Mouse (Mus musculus): ENCODE data around the gene Olfml2b. TPM values are rescaled to one million over a fixed set of nuclear protein-coding genes. Genes with fewer than 3 reads are reported as not detected.

Olfml2b gene
- polyA plus RNA-seq, 1 experiment from 2014 or later: 4.3 TPM

- H3K4me1 ChIP-seq (replicated peaks): no peaks in the 10 kb centered on the region
- 73% methylated on average over 3 of the region's 3 CpGs for WGBS
- H3K9ac ChIP-seq (replicated peaks): no peak overlapping the region
- H3K27ac ChIP-seq: no peak overlapping the region
- H3K4me2 ChIP-seq (replicated peaks): no peak overlapping the region
- no peaks in the 10 kb centered on the region for H3K9me3 ChIP-seq
- no peaks in the 10 kb centered on the region for H3K36me3 ChIP-seq
- no peak overlapping the region for H3K4me3 ChIP-seq (replicated peaks)
- H3K27me3 ChIP-seq: no peaks in the 10 kb centered on the region
- ATAC-seq: no peak
Measured at GRCm38 (mm10) chr1:170701178-170701577, 56.8 kb downstream of the Olfml2b start.

- Histone ChIP-seq H3K4me2 (replicated peaks) (no peak overlapping the region), H3K9me3 (no peaks in the 10 kb centered on the region), H3K4me1 (replicated peaks) (no peaks in the 10 kb centered on the region), H3K27me3 (no peaks in the 10 kb centered on the region), H3K4me3 (replicated peaks) (no peak overlapping the region), H3K36me3 (no peaks in the 10 kb centered on the region), H3K9ac (replicated peaks) (no peak overlapping the region), H3K27ac (no peak overlapping the region)
- ATAC-seq: no peak
- WGBS: 83% methylated on average over 8 of the region's 8 CpGs
Measured at GRCm38 (mm10) chr1:170701582-170701981, 57.2 kb downstream of the Olfml2b start.

GRCm38 (mm10) chr1:170702263-170702662, 57.9 kb downstream of the Olfml2b start:
- Histone ChIP-seq H3K36me3 (no peaks in the 10 kb centered on the region), H3K27me3 (no peaks in the 10 kb centered on the region), H3K9me3 (no peaks in the 10 kb centered on the region), H3K4me1 (replicated peaks) (no peaks in the 10 kb centered on the region), H3K27ac (no peak overlapping the region), H3K4me3 (replicated peaks) (no peak overlapping the region), H3K4me2 (replicated peaks) (no peak overlapping the region), H3K9ac (replicated peaks) (no peak overlapping the region)
- 74% methylated on average over 2 of the region's 2 CpGs for whole genome bisulfite sequencing
- no peak for ATAC-seq

- no peaks in the 10 kb centered on the region for H3K4me1 ChIP-seq (replicated peaks)
- no peak overlapping the region for H3K9ac ChIP-seq (replicated peaks)
- no peaks in the 10 kb centered on the region for H3K9me3 ChIP-seq
- H3K36me3 ChIP-seq: peaks cover 3% of the 10 kb centered on the region; the same call in 1 of the 2 replicates
- no peaks in the 10 kb centered on the region for H3K27me3 ChIP-seq
- no peak overlapping the region for H3K27ac ChIP-seq
- H3K4me2 ChIP-seq (replicated peaks): no peak overlapping the region
- WGBS: 93% methylated on average over 6 of the region's 6 CpGs
- ATAC-seq: no peak
- H3K4me3 ChIP-seq (replicated peaks): no peak overlapping the region
Measured at GRCm38 (mm10) chr1:170702958-170703357, 58.6 kb downstream of the Olfml2b start.

- 91% methylated on average over 6 of the region's 6 CpGs for WGBS
Measured at GRCm38 (mm10) chr1:170704103-170704502, 59.8 kb downstream of the Olfml2b start.

GRCm38 (mm10) chr1:170704911-170705594, 60.7 kb downstream of the Olfml2b start:
- Histone ChIP-seq H3K36me3 (peaks cover 6% of the 10 kb centered on the region; the same call in 1 of the 2 replicates), H3K4me2 (replicated peaks) (no peak overlapping the region), H3K4me1 (replicated peaks) (no peaks in the 10 kb centered on the region), H3K27me3 (no peaks in the 10 kb centered on the region), H3K4me3 (replicated peaks) (no peak overlapping the region), H3K27ac (no peak overlapping the region), H3K9me3 (no peaks in the 10 kb centered on the region), H3K9ac (replicated peaks) (no peak overlapping the region)
- ATAC-seq: no peak
- WGBS: 69% methylated on average over 4 of the region's 4 CpGs

More at GRCm38 (mm10) chr1:170704103-170704502, 59.8 kb downstream of the Olfml2b start:
- H3K4me1 ChIP-seq (replicated peaks): no peaks in the 10 kb centered on the region
- H3K27me3 ChIP-seq: no peaks in the 10 kb centered on the region
- no peak for ATAC-seq
- no peak overlapping the region for H3K4me3 ChIP-seq (replicated peaks)
- peaks cover 3% of the 10 kb centered on the region; the same call in 1 of the 2 replicates for H3K36me3 ChIP-seq
- no peaks in the 10 kb centered on the region for H3K9me3 ChIP-seq
- no peak overlapping the region for H3K9ac ChIP-seq (replicated peaks)
- no peak overlapping the region for H3K4me2 ChIP-seq (replicated peaks)
- H3K27ac ChIP-seq: no peak overlapping the region

GRCm38 (mm10) chr1:170706046-170706445, 61.7 kb downstream of the Olfml2b start:
- Histone ChIP-seq H3K4me2 (replicated peaks) (no peak overlapping the region), H3K27me3 (no peaks in the 10 kb centered on the region), H3K9me3 (no peaks in the 10 kb centered on the region), H3K36me3 (peaks cover 6% of the 10 kb centered on the region; the same call in 1 of the 2 replicates), H3K4me3 (replicated peaks) (no peak overlapping the region), H3K27ac (no peak overlapping the region), H3K4me1 (replicated peaks) (no peaks in the 10 kb centered on the region), H3K9ac (replicated peaks) (no peak overlapping the region)
- 91% methylated on average over 4 of the region's 4 CpGs for WGBS
- ATAC-seq: no peak

GRCm38 (mm10) chr1:170709034-170709433, 64.7 kb downstream of the Olfml2b start:
- Histone ChIP-seq H3K9me3 (no peaks in the 10 kb centered on the region), H3K36me3 (peaks cover 6% of the 10 kb centered on the region; the same call in 1 of the 2 replicates), H3K4me1 (replicated peaks) (no peaks in the 10 kb centered on the region), H3K27me3 (no peaks in the 10 kb centered on the region), H3K4me3 (replicated peaks) (no peak overlapping the region), H3K27ac (no peak overlapping the region), H3K9ac (replicated peaks) (no peak overlapping the region), H3K4me2 (replicated peaks) (no peak overlapping the region)
- no peak for ATAC-seq
- 77% methylated on average over 3 of the region's 3 CpGs for WGBS

GRCm38 (mm10) chr1:170709481-170709880, 65.1 kb downstream of the Olfml2b start:
- no peak for ATAC-seq
- Histone ChIP-seq H3K9me3 (no peaks in the 10 kb centered on the region), H3K4me1 (replicated peaks) (no peaks in the 10 kb centered on the region), H3K9ac (replicated peaks) (no peak overlapping the region), H3K4me3 (replicated peaks) (no peak overlapping the region), H3K36me3 (peaks cover 6% of the 10 kb centered on the region; the same call in 1 of the 2 replicates), H3K27me3 (no peaks in the 10 kb centered on the region), H3K27ac (no peak overlapping the region), H3K4me2 (replicated peaks) (no peak overlapping the region)
- 94% methylated on average over 8 of the region's 8 CpGs for WGBS

GRCm38 (mm10) chr1:170709969-170710368, 65.6 kb downstream of the Olfml2b start:
- Histone ChIP-seq H3K27ac (no peak overlapping the region), H3K4me3 (replicated peaks) (no peak overlapping the region), H3K36me3 (peaks cover 6% of the 10 kb centered on the region; the same call in 1 of the 2 replicates), H3K9ac (replicated peaks) (no peak overlapping the region), H3K4me1 (replicated peaks) (no peaks in the 10 kb centered on the region), H3K27me3 (no peaks in the 10 kb centered on the region), H3K9me3 (no peaks in the 10 kb centered on the region), H3K4me2 (replicated peaks) (no peak overlapping the region)
- no peak for ATAC-seq
- 97% methylated on average over 3 of the region's 3 CpGs for WGBS

- 80% methylated on average over 7 of the region's 7 CpGs for WGBS
- no peak for ATAC-seq
- Histone ChIP-seq H3K36me3 (peaks cover 6% of the 10 kb centered on the region; the same call in 1 of the 2 replicates), H3K4me3 (replicated peaks) (no peak overlapping the region), H3K27me3 (no peaks in the 10 kb centered on the region), H3K27ac (no peak overlapping the region), H3K9me3 (no peaks in the 10 kb centered on the region), H3K9ac (replicated peaks) (no peak overlapping the region), H3K4me1 (replicated peaks) (no peaks in the 10 kb centered on the region), H3K4me2 (replicated peaks) (no peak overlapping the region)
Measured at GRCm38 (mm10) chr1:170711731-170712130, 67.4 kb downstream of the Olfml2b start.

- Histone ChIP-seq H3K27me3 (no peaks in the 10 kb centered on the region), H3K36me3 (no peaks in the 10 kb centered on the region), H3K4me2 (replicated peaks) (no peak overlapping the region), H3K9ac (replicated peaks) (no peak overlapping the region), H3K9me3 (no peaks in the 10 kb centered on the region), H3K4me1 (replicated peaks) (no peaks in the 10 kb centered on the region), H3K4me3 (replicated peaks) (no peak overlapping the region), H3K27ac (no peak overlapping the region)
- WGBS: 94% methylated on average over 3 of the region's 3 CpGs
- no peak for ATAC-seq
Measured at GRCm38 (mm10) chr1:170717241-170717828, 73.0 kb downstream of the Olfml2b start.

All from midbrain, embryonic 13.5 days (tissue).